Mouse (Mus musculus) urinary bladder, postnatal 14 days (tissue): ENCODE measurements around the gene Cc2d1a.

Experiments used
- DNase-seq: peaks from one replicate; pipeline ENCODE4 v3.0.0; 2021; ENCODE audit warnings: low spot score

Cc2d1a gene

DNA sequence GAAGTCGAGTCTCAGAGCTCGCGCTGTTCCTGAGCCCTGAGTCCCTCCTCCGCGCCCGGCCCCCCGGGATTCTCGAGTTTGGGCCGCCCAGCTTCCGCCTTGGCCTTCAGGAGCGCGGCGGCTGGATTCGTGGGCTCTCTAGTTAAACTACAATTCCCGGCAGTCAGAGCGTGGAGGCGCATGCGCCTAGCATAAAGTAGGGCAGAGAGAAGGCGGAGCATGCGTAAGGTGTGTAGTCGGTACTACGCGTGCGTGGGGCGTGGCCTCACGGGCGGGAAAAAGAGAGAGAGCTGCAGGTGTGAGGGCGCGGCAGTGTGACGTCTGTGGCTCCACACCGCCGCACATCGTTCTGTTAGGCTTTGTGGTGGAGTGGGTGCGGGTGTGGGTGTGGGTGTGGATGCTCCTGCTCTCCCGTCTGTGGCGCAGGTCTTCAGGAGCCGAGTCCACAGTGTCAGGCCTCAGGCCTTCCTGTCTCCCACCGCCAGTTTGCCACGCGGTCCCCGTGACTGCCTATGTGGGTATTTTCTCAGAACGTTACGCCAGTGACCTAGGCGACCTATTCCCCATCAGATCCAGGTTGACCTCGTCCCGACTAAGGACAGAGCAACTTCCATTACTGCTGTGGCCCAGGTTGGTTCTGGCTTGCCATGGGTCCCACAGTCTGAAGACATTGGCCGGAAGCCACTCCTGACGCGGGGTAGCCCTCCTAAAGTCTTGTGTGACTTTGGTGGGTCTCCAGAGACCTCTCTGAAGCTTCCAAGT lies at the start of gene Cc2d1a, which contains the start of gene 4930432K21Rik:
Gene Cc2d1a (minus strand): TSS at position 168 of the 762 bp plus-strand sequence.
Gene 4930432K21Rik (plus strand): TSS at position 257 of the 762 bp plus-strand sequence.
- peak; percentile 95 for DNase-seq

DNA sequence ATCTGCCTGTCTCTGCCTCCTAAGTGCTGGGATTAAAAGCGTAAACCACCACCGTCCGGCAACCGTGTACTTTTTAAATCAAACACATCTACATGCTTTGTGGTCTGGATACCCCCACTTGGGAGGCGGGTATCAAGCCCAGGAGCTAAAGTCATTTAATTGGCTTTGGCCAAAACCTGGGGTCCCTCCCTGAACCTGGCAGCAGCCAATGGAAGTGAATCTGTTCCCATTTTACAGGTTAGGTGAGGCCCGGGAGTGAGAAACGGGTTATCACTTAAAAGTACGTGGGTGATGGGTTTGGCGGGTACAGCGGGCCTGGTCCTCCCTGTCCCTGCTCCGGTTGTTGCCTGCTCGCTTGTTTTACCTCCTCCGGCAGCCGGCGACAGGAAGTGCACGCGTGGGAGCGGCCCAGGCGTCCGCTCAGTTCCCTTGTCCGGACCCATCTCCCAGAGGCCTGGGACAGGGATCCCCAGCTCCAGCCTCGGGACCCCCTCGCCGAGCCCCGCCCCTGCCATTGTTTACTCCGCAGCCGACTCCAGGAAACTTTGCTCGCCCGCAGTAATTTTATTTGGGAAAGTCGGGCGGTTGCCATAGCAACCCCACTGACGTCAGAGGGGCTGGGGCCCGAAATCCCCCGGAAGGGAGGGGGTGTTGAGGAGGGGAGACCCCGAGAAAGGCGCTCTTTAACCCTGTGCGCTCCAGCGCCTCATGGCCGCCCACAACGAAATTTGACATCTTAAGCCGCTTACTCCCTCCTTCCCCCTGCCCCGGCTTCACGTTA lies 49.6 kb upstream of the Cc2d1a start:
- peak; percentile 81 for DNase-seq

- no peak for DNase-seq
Observed at GRCm38 (mm10) chr8:84194224-84194743, 46.5 kb upstream of the Cc2d1a start.

GRCm38 (mm10) chr8:84193566-84193965 lies 45.8 kb upstream of the Cc2d1a start:
- DNase-seq = no peak

DNA sequence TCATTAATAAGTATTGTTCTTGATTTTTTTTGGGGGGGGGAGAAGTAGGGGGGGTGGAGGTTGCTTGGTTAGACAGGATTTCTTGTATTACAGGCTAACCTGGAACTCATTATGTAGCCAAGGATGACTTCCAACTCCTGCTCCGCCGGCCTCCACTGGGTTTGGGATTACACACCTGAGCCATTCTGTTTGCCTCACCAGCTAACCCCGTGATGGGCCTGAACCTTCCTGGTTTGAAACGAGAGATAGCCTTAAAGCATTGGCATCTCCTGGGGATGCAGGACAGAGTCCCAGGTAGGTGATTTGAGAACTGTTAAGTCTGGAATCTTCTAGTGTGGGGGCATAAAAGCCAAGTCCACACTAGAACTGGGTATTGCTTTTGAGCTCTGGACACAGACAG lies 45.4 kb upstream of the Cc2d1a start:
- DNase-seq = no peak

GRCm38 (mm10) chr8:84192555-84192954 lies 44.8 kb upstream of the Cc2d1a start:
- DNase-seq = peak; percentile 88

DNA sequence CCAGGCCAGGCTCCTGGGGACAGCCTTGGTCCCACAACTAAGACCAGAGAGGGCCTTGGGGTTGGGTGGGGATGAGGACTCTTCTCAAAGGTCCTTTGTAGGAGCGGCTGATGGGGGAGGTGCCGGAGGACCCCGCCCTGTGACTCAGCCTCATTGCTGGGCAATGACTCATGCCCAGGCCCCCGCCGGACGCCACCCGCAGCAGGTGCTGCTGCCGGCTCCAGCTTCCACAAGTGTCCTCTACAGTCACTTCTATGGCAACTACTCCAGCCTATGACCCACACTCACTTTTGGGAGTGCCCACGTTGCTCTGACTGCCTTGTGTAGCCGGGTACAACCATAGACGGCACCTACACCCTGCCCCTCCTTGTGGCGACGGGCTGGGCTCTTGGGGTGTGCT lies 44.3 kb upstream of the Cc2d1a start:
- peak; percentile 91 for DNase-seq

- no peak for DNase-seq
Observed at GRCm38 (mm10) chr8:84190191-84190867, 42.6 kb upstream of the Cc2d1a start.

DNA sequence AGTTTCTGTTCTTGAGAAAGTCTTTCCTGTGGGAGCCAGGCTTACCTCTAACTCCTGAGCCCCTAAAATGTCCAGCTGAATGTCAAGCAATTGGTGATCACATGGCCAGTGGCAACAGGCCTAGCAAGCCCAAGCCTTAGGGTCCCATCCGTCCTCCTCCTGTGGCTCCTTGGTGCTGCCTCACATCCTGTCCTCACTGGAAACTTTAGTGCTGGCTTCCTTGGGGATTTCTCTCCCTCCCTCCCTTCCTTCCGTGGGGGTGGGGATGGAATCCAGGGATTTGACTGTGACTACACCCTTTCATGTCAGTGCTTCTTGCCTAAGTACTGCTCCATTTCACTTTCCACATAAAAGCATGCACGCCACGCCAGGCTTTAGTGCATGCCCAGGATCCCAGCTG lies 41.9 kb upstream of the Cc2d1a start:
- no peak for DNase-seq

DNA sequence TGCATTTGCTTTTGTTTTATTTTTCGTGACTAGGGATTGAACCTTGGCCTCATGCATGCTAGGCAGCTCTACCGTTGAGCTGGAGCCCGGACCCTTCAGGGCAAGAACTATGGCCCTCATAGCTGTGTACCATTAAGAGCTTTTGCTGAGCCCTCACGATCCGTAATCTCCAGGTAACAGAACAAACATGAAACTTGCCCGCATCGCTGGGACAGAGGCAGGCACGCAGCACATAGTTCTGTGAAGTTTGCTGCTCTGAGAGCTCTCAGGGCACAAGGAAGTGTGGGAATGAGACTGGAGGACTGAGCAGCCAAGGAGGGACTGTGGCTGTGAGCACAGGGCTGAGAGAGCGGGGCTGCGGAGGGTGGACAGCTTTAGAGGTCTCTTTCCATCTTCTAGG lies 40.9 kb upstream of the Cc2d1a start:
- DNase-seq = no peak

GRCm38 (mm10) chr8:84187065-84187755 lies 39.5 kb upstream of the Cc2d1a start:
- DNase-seq = peak; percentile 63

DNA sequence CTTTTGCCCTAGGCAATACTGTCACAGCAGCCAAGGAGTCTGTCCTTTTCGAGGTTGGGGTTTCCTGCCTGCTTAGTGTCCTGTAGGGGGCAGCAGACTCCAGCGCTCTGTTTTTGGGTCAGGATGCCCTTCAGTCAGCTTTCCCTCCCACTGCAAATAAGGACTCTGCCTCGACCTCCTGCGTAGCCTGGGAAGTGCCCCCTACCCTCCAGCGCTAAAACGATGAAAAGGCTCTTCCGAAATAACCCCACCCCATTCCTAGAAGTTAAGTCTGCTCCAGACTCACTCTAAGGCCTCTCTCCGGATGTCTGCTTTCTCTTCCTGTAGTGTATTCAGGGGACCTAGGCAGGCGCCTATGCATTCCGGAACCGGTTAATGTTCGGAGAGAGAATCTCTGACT lies 38.8 kb upstream of the Cc2d1a start:
- peak; percentile 75 for DNase-seq

DNA sequence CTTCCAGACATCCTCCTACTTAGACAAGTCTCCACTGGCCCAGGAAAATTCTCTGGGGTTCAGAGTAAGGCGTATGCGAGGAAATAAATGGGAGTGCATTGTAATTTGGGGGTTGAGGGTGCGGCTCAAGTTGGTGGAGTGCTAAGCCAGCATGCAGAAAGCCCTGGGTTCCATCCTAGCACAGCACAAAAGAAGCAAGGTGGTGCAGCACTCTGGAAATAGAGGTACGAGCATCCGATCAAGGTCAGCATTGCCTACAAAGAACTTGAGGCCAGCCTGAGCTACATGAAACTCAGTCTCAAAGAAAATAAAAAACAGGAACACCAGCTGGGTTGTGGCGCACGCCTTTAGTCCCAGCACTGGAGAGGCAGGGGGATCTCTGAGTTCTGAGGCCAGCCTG lies 37.4 kb upstream of the Cc2d1a start, which contains the start of gene Nanos3:
Gene Nanos3 (minus strand): TSS at position 101 of the 400 bp plus-strand sequence.
- no peak for DNase-seq

DNA sequence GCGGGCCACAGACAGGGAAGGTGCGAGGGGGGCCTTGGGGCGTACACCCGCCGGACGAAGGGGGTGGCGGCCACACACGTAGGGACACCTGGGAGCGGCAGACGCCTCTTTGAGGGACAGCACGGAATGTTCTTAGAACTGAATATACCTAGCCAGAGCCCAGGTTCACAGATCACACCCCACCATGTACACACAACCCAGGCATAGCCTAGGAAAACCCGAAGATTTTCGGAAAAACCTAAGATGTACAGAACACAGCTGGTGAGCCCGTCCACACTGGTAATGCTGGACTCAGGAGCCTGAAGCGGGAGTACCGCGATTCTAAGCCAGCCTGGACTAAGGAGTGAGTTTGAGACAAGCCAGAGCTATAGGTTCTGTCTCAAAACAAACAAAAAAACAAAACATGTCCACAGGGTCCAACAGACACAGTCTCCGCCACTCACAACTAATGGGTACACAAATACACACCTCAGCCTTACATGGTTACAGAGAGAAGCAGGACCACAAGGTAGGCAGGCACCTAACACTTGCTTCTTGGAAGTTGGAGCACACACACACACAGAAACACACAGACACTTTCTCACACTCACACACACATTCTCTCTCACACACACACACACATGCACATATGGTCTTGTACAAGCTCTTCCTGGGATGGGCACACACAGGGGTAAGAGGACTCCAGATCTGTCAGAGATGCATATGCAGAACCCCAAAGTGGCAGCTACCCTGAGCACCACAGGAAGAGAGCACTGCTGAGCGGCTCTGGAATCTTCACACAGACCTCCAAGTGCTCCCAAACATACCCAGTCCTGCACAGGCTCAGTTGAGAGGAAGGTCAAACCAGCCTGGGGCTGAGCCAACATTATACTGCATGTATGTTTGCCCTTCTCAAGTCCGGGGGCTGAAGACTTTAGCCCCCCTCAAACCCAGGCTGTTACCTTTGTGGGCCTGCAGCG lies 36.6 kb upstream of the Cc2d1a start:
- no peak for DNase-seq

DNA sequence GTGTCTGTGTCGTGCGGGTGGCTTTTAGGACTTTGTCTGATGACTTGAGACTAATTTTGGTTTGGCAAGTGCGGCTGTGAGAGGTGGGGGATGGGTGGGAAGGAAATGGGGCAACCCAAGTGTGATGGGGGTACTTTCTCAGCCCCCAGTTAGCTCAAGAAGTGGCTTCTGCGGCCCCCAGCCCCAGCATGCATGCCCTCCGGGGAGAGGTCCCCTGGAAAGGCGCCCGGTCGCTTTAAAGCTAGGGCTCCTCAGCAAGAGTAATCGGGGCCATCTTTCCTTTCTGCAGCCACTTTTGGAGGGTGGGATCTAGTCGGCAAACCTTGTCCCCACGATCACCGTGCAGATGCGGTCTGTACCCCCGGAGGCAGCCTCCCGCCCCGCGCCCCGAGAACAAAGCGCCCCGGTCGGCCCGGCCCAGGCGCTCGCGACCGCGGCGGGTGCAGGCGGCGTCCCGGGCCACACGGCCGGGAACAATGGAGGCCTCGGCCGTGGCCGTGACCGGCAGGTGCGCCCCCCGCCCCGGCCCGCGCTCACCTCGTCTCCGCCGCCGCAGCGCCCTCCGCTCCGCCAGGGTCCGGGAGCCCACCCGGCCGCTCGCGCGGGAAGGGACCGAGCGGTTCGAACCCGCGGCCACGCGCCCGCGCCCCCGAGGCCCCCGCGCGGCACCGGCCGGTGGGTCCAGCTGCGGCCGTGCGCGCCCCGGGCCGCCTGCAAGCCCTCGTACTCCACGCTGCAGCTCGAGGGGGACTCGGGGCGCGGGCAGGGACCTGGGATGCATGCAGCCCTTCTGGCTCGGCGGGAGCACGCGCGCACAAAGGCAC lies 35.7 kb upstream of the Cc2d1a start:
- no peak for DNase-seq

- DNase-seq = no peak
Observed at GRCm38 (mm10) chr8:84182833-84183232, 35.1 kb upstream of the Cc2d1a start.

DNA sequence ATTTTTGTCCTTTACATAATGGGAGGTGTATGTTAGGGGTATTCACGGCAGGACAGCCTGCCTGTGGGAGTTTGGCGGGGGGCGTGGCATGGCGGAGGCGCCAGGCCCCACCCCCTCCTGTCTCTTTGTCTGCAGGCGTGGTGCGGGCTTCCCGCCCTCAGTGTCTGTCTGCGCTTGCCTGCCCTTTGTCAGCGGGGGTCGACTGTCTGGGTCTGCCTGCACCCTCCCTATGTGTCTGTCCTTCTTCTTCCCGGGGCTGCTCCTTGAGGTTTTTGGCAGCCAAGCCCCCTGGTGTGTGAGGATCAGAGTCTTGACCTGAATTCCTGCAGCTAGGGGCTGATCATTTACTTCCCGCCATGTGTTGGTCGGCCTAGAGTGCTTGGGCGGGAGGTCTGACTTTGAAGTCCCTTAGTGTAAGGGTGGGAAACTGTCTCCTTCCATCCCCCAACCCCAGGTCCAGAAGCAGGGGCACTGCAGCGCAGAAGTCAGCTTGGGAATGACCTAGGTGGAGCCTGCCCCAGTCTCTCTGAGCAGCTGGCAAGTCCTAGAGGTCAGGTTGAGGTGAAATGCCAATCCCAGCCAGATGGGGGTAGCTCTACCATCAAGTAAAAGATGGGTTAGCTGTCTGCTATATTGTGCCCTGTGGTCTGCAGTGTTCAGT lies 32.9 kb upstream of the Cc2d1a start:
- DNase-seq = no peak

- DNase-seq = no peak
Observed at GRCm38 (mm10) chr8:84179946-84180345, 32.2 kb upstream of the Cc2d1a start.

DNA sequence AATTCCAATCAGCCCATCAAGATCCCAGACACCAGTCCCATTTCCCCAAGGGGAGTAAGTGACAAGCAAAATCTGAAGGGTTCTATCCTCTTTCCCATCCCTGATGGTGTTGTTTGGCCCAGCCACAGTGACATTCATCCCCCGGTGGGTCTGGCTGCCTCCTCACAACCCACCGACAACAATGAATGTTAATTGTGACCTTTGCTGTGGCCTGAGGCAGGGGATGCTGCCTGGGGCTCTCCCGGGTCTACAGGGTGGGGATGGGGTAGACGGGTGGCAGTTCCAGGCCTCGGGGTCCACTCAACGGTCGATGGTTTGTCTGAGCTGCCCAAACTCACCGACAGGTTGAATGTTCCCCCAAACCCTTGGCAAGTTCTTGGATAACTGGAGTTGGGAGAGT lies 30.9 kb upstream of the Cc2d1a start:
- DNase-seq = no peak
